Mouse (Mus musculus) hindbrain, embryonic 11.5 days (tissue): Measurements from ENCODE around the gene Rpl3. TPM values are rescaled to one million over a fixed set of nuclear protein-coding genes. Genes with fewer than 3 reads are reported as not detected.

Experiments
- ATAC-seq: fragments of 200-750 bp; cut with Nextera tagmentation; 2 replicates; pipeline ENCODE4 v1.8.0; 2017; ENCODE audit warnings: mild to moderate bottlenecking, moderate TSS enrichment, moderate library complexity; ENCODE audit not compliant: low FRiP score
- DNase-seq: peaks from one replicate; pipeline ENCODE4 v3.0.0-alpha.2; 2015; ENCODE audit warnings: low spot score
- H3K27ac ChIP-seq: fragments of 300-500 bp; sonication (generic); 2 replicates; pipeline ENCODE4 v1.5.1; 2014; ENCODE audit warnings: mild to moderate bottlenecking, low read depth, low read length
- H3K27me3 ChIP-seq: fragments of 300-500 bp; sonication (generic); 2 replicates; pipeline ENCODE4 v1.6.1; 2014; ENCODE audit warnings: mild to moderate bottlenecking, low read length, moderate library complexity, mixed read lengths; ENCODE audit not compliant: control insufficient read depth, insufficient read depth
- H3K36me3 ChIP-seq: fragments of 300-500 bp; sonication (generic); 2 replicates; pipeline ENCODE4 v1.6.1; 2014; ENCODE audit warnings: mild to moderate bottlenecking, low read length, moderate library complexity, mixed read lengths; ENCODE audit not compliant: control insufficient read depth, insufficient read depth
- H3K4me1 ChIP-seq: fragments of 300-500 bp; sonication (generic); replicated peaks from 2 replicates; pipeline ENCODE4 v1.6.1; 2014; ENCODE audit warnings: low read length, mixed read lengths; ENCODE audit not compliant: control insufficient read depth, insufficient read depth
- H3K4me2 ChIP-seq: fragments of 300-500 bp; sonication (generic); replicated peaks from 2 replicates; pipeline ENCODE4 v1.6.1; 2014; ENCODE audit warnings: mild to moderate bottlenecking, low read depth, low read length
- H3K4me3 ChIP-seq: fragments of 300-500 bp; sonication (generic); 2 replicates; pipeline ENCODE4 v1.5.1; 2014; ENCODE audit warnings: low read depth, low read length
- H3K9ac ChIP-seq: fragments of 300-500 bp; sonication (generic); 2 replicates; pipeline ENCODE4 v1.6.1; 2014; ENCODE audit warnings: low read depth, low read length
- H3K9me3 ChIP-seq: fragments of 300-500 bp; sonication (generic); 2 replicates; pipeline ENCODE4 v1.6.1; 2016; ENCODE audit warnings: low read length; ENCODE audit not compliant: control insufficient read depth
- WGBS: fragments of 180-500 bp; shearing (Covaris S2); extraction: QIAGEN DNeasy Blood & Tissue Kit; methylation state at CpG from one replicate; pipeline ENCODE4 v1.1.7; 2014; 5-methylcytosine and 5-hydroxymethylcytosine counted together
- polyA plus RNA-seq: library from polyadenylated mRNA; unstranded; fragments of >200 nt; fragmentation: Nextera tagmentation; extraction: Ambion mirVana; gene quantifications from 2 replicates; pipeline ENCODE4 v1.2.1, GENCODE M21; 2014

Gene Rpl3
- polyA plus RNA-seq, 1 experiment from 2014 or later = 1,045 TPM

GRCm38 (mm10) chr15:80034366-80034765 lies 57.3 kb downstream of the Rpl3 start:
- no peaks in the 10 kb centered on the region for H3K27me3 ChIP-seq
- ATAC-seq (no peak), DNase-seq (no peak)
- no peak overlapping the region for H3K9ac ChIP-seq
- H3K27ac ChIP-seq = no peak overlapping the region
- H3K4me2 ChIP-seq = no peak overlapping the region
- WGBS = 74% methylated on average over 7 of the region's 7 CpGs
- no peaks in the 10 kb centered on the region for H3K4me1 ChIP-seq
- no peaks in the 10 kb centered on the region for H3K36me3 ChIP-seq
- no peaks in the 10 kb centered on the region for H3K9me3 ChIP-seq
- no peak overlapping the region for H3K4me3 ChIP-seq

- H3K9me3 ChIP-seq = no peaks in the 10 kb centered on the region
- H3K9ac ChIP-seq = no peak overlapping the region
- no peaks in the 10 kb centered on the region for H3K4me1 ChIP-seq
- no peak for ATAC-seq
- H3K27me3 ChIP-seq = no peaks in the 10 kb centered on the region
- 85% methylated on average over 4 of the region's 4 CpGs for WGBS
- no peak overlapping the region for H3K4me2 ChIP-seq
- H3K4me3 ChIP-seq = no peak overlapping the region
- H3K27ac ChIP-seq = no peak overlapping the region
- no peaks in the 10 kb centered on the region for H3K36me3 ChIP-seq
- DNase-seq = no peak
Measured at GRCm38 (mm10) chr15:80031133-80031532, 60.5 kb downstream of the Rpl3 start.

- Histone ChIP-seq H3K36me3 (no peaks in the 10 kb centered on the region), H3K4me3 (no peak overlapping the region), H3K27ac (no peak overlapping the region), H3K9ac (no peak overlapping the region), H3K4me1 (no peaks in the 10 kb centered on the region), H3K9me3 (no peaks in the 10 kb centered on the region), H3K27me3 (no peaks in the 10 kb centered on the region), H3K4me2 (no peak overlapping the region)
- DNase-seq (no peak), ATAC-seq (no peak)
- 93% methylated on average over 10 of the region's 10 CpGs for WGBS
Measured at GRCm38 (mm10) chr15:80030399-80030798, 61.3 kb downstream of the Rpl3 start.

DNA sequence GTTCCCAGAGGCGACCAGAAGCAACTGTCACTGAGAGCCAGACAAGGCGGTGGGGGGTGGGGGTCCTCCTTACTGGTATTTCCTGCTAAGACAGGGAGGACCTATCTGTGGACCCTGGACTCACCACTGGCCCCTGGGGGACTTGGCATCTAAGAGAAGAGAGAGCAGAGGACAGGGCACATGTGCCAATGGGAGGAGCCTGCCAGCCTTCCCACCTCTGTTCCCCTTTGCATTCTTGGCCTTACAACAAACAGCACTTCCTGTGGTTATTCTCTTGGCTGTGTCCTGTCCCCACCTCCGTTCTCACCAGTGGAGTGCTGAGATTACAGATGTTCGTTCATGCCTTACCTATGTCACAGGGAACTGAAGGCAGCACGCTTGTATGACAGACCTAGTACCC lies 62.8 kb downstream of the Rpl3 start:
- no peak overlapping the region for H3K27ac ChIP-seq
- no peaks in the 10 kb centered on the region for H3K9me3 ChIP-seq
- WGBS = 78% methylated on average over 5 of the region's 5 CpGs
- H3K27me3 ChIP-seq = no peaks in the 10 kb centered on the region
- H3K4me3 ChIP-seq = no peak overlapping the region
- ATAC-seq = no peak
- no peaks in the 10 kb centered on the region for H3K4me1 ChIP-seq
- no peak overlapping the region for H3K9ac ChIP-seq
- H3K4me2 ChIP-seq = no peak overlapping the region
- H3K36me3 ChIP-seq = no peaks in the 10 kb centered on the region
- no peak for DNase-seq

Other genes with a start within 250 kb of the Rpl3 start
- gene Apobec3, start 200.2 kb downstream of the Rpl3 start, polyA plus RNA-seq = 6.0 and 9.3 TPM in 2 replicates
- gene Cbx7, start 120.7 kb downstream of the Rpl3 start, polyA plus RNA-seq = 1.7 and 2.2 TPM in 2 replicates
- 1.9 and 2.2 TPM in 2 replicates for gene Pdgfb, start 76.9 kb downstream of the Rpl3 start, polyA plus RNA-seq
- 7.3 and 8.9 TPM in 2 replicates for gene Syngr1, start 534 bp downstream of the Rpl3 start, polyA plus RNA-seq
- gene Tab1, start 41.3 kb upstream of the Rpl3 start, polyA plus RNA-seq = 21.6 and 24.7 TPM in 2 replicates
- gene Mgat3, start 81.9 kb upstream of the Rpl3 start, polyA plus RNA-seq = 9.6 and 9.8 TPM in 2 replicates
- 38.5 and 39.1 TPM in 2 replicates for gene Mief1, start 142.2 kb upstream of the Rpl3 start, polyA plus RNA-seq
- gene AC140267.1, start 144.0 kb upstream of the Rpl3 start, polyA plus RNA-seq = not detected in 2 replicates
- gene Atf4, start 163.3 kb upstream of the Rpl3 start, polyA plus RNA-seq = 140 and 145 TPM in 2 replicates
- 68.0 and 71.4 TPM in 2 replicates for gene Rps19bp1, start 172.4 kb upstream of the Rpl3 start, polyA plus RNA-seq
- gene Cacna1i, start 195.4 kb upstream of the Rpl3 start, polyA plus RNA-seq = 0.14 and 0.74 TPM in 2 replicates